Mouse (Mus musculus) stomach, embryonic 14.5 days (tissue): ENCODE measurements around the gene Myrf. TPM values are rescaled to one million over a fixed set of nuclear protein-coding genes. Genes with fewer than 3 reads are reported as not detected.

Experiments
- ATAC-seq: fragments of 200-750 bp; cut with Nextera tagmentation; 2 replicates; pipeline ENCODE4 v1.8.0; 2017; ENCODE audit warnings: low read depth, moderate TSS enrichment; ENCODE audit not compliant: insufficient number of reproducible peaks, insufficient read depth, low FRiP score
- H3K27ac ChIP-seq: fragments of 300-500 bp; sonication (generic); 2 replicates; pipeline ENCODE4 v1.5.1; 2014; ENCODE audit warnings: mild to moderate bottlenecking, low read length, moderate library complexity, mixed read lengths
- H3K27me3 ChIP-seq: fragments of 300-500 bp; sonication (generic); 2 replicates; pipeline ENCODE4 v1.6.1; 2014; ENCODE audit warnings: low read length, control low read depth, mixed read lengths; ENCODE audit not compliant: control insufficient read depth, insufficient read depth
- H3K36me3 ChIP-seq: fragments of 300-500 bp; sonication (generic); 2 replicates; pipeline ENCODE4 v1.6.1; 2014; ENCODE audit warnings: mild to moderate bottlenecking, control low read depth, low read length, moderate library complexity, mixed read lengths; ENCODE audit not compliant: control insufficient read depth, insufficient read depth
- H3K4me1 ChIP-seq: fragments of 300-500 bp; sonication (generic); 2 replicates; pipeline ENCODE4 v1.6.1; 2014; ENCODE audit warnings: low read length, control low read depth, mixed read lengths; ENCODE audit not compliant: control insufficient read depth, insufficient read depth
- H3K4me2 ChIP-seq: fragments of 300-500 bp; sonication (generic); replicated peaks from 2 replicates; pipeline ENCODE4 v1.6.1; 2014; ENCODE audit warnings: low read depth, low read length, control low read depth
- H3K4me3 ChIP-seq: fragments of 300-500 bp; sonication (generic); 2 replicates; pipeline ENCODE4 v1.5.1; 2014; ENCODE audit warnings: low read depth, low read length, control low read depth
- H3K9ac ChIP-seq: fragments of 300-500 bp; sonication (generic); replicated peaks from 2 replicates; pipeline ENCODE4 v1.6.1; 2014; ENCODE audit warnings: low read depth, mild to moderate bottlenecking, control low read depth, low read length, moderate library complexity, mixed read lengths
- H3K9me3 ChIP-seq: fragments of 300-500 bp; sonication (generic); 2 replicates; pipeline ENCODE4 v1.6.1; 2016; ENCODE audit warnings: low read depth, low read length, control low read depth; ENCODE audit not compliant: control insufficient read depth
- WGBS: fragments of 180-500 bp; shearing (Covaris S2); extraction: QIAGEN DNeasy Blood & Tissue Kit; methylation state at CpG from one replicate; pipeline ENCODE4 v1.1.7; 2014; 5-methylcytosine and 5-hydroxymethylcytosine counted together
- polyA plus RNA-seq: library from polyadenylated mRNA; unstranded; fragments of >200 nt; fragmentation: Nextera tagmentation; extraction: Ambion mirVana; gene quantifications from 2 replicates; pipeline ENCODE4 v1.2.1, GENCODE M21; 2014

The Myrf gene
- polyA plus RNA-seq, 1 experiment from 2014 or later: 28.4 TPM

DNA sequence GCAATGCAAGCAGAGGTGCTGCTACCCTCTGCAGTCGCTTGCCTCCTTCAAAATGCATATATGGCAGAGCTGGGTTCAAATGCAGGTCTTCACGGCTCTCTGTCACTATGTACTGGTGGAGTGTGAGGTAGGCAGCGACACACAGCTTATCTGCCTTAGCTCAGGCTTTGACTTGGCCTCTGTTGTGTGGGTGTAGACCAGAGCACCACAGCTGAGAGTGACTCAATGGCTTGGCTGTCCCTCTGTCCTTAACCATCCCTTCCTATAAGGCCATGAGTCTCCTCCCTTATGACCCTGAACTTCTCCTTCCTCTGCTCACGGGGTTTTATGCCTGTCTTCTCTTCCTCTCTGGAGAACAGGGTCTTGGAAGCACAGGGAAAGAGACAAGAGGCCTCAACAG, 29.7 kb downstream of the Myrf start:
- no peak for ATAC-seq
- Histone ChIP-seq H3K4me2 (no peak overlapping the region), H3K4me3 (no peak overlapping the region), H3K36me3 (peaks cover 41% of the 10 kb centered on the region), H3K4me1 (no peaks in the 10 kb centered on the region), H3K9ac (no peak overlapping the region), H3K27ac (no peak overlapping the region), H3K9me3 (no peaks in the 10 kb centered on the region), H3K27me3 (no peaks in the 10 kb centered on the region)
- WGBS: 78% methylated on average over 4 of the region's 4 CpGs

DNA sequence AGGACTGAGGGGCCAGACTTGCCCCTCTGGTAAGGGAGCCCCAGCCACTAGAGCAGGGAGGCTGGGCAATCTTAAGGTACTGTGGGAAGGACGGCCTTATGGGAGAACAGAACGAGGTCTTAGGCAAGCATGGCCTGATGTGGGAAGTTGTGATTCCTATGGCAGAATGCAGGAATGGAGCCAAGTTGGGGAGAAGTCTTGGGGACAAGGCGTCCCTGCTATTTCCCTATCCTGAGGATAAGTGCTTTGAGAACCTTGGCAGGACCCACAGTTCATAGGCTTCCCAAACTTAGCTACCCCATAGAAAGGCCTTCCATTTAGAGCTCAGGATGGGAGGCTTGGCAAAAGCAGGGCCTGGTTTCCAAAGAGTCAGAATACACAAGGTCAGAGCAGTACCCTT, 31.7 kb downstream of the Myrf start:
- no peak overlapping the region for H3K9ac ChIP-seq
- ATAC-seq: no peak
- WGBS: 83% methylated on average over 3 of the region's 3 CpGs
- H3K27me3 ChIP-seq: no peaks in the 10 kb centered on the region
- 0 out of 2 replicates have a peak, but pooled peaks cover 3% of the 10 kb centered on the region for H3K4me1 ChIP-seq
- no peak overlapping the region for H3K4me3 ChIP-seq
- H3K36me3 ChIP-seq: peaks cover 41% of the 10 kb centered on the region
- no peaks in the 10 kb centered on the region for H3K9me3 ChIP-seq
- no peak overlapping the region for H3K27ac ChIP-seq
- no peak overlapping the region for H3K4me2 ChIP-seq

DNA sequence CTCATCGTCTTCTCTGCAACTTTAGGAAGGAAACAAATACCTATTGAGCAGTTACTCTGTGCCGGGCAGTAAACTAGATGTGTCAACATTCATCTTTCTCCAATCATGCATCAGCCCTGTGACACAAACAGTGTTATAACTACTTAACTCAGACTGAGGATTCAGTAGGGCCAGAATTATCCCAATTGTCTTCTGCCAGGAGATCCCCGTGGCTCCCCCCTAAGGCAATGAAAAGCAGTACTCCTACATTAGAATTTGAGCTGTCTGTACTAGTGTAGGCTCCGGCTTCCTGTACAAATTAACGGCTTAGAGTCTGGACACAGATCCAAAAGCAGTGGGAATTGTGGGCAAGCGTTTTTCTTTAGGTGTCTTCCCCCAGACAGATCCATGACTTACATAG, 35.5 kb downstream of the Myrf start:
- peak overlapping the region; percentile 59 for H3K4me2 ChIP-seq
- peaks cover 38% of the 10 kb centered on the region for H3K36me3 ChIP-seq
- ATAC-seq: no peak
- H3K9ac ChIP-seq: no peak overlapping the region
- no peaks in the 10 kb centered on the region for H3K27me3 ChIP-seq
- peak overlapping the region; percentile 97 for H3K4me3 ChIP-seq
- peaks cover 10% of the 10 kb centered on the region; the same call in 1 of the 2 replicates for H3K4me1 ChIP-seq
- 71% methylated on average over 6 of the region's 6 CpGs for WGBS
- H3K27ac ChIP-seq: peak overlapping the region; percentile 40; the same call in 1 of the 2 replicates
- no peaks in the 10 kb centered on the region for H3K9me3 ChIP-seq

DNA sequence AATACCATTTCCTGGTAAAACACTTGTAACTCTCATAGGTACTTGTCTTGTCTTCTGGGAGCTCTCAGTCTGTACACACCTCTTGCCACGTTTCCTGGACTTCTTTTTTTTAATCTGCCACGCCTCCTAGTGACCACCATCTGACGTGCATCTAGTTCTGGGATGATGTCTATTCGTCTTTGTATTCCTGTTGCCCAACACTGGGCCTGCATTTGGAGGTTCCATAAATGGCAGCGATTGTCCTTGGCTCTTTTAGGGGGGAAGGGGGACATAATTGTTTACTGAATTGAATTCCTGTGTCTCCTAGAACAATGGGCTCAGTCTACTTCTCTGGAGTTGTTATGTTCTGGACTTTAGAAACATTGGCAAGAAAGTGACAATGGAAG, 35.9 kb downstream of the Myrf start:
- peaks cover 10% of the 10 kb centered on the region; the same call in 1 of the 2 replicates for H3K4me1 ChIP-seq
- H3K4me3 ChIP-seq: peak overlapping the region; percentile 97
- no peaks in the 10 kb centered on the region for H3K9me3 ChIP-seq
- peak overlapping the region; percentile 88 for H3K9ac ChIP-seq
- peaks cover 38% of the 10 kb centered on the region for H3K36me3 ChIP-seq
- no peak; the same call in 1 of the 2 replicates for ATAC-seq
- peak overlapping the region; percentile 59 for H3K4me2 ChIP-seq
- no peaks in the 10 kb centered on the region for H3K27me3 ChIP-seq
- WGBS: 2% methylated on average over 5 of the region's 5 CpGs
- H3K27ac ChIP-seq: peak overlapping the region; percentile 85; the same call in 1 of the 2 replicates

DNA sequence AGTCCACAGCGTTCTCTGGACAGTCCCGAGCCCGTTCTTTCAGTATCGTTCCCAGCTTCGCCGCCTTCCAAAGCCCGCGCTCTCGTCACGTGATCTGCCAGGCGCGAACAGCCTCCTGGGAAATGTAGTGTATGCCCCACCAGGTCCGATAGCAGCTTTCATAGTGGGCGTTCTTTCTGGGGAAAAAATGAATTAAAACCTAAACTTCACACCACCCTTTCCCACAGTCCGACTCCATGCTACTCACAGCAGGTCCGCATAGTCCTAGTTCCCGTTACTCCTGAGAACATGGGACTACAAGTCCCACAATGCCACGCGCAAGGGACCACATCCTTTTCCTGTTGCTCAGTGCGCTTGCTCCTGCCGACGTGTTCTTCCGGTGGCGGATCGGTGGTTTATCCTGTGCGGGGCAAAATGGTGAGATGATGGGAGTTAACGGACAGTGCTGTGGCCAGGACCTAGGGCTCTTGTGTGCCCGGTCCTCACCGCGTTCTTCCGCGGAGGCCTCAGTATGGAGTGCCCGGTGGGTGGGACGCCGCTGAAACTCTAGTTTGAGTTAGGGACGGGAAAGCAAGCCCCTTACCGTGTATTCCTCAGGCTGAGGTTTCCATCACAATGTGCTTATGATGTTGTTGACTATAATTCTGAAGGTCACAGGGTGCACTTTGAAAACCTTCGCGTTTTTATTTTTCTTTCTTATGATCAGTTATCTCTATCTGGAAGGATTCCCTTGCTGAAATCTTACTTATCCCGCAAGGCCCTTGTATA, 36.5 kb downstream of the Myrf start, which contains the start of the genes Tmem258 and Fen1:
Gene Tmem258, plus strand, starts transcription at position 167 of the 768 bp plus-strand sequence.
Gene Fen1, minus strand, starts transcription at position 322 of the 768 bp plus-strand sequence.
- ATAC-seq: peak; percentile 89
- Histone ChIP-seq H3K36me3 (peaks cover 38% of the 10 kb centered on the region), H3K27me3 (no peaks in the 10 kb centered on the region), H3K9me3 (no peaks in the 10 kb centered on the region), H3K4me1 (peaks cover 10% of the 10 kb centered on the region; the same call in 1 of the 2 replicates), H3K9ac (peak within 1 kb of the TSS; percentile 88), H3K4me3 (peak within 1 kb of the TSS; percentile 97), H3K27ac (peak within 1 kb of the TSS; percentile 85; the same call in 1 of the 2 replicates), H3K4me2 (peak within 1 kb of the TSS; percentile 59)
- under 1% methylated on average over 40 of the region's 40 CpGs for WGBS

DNA sequence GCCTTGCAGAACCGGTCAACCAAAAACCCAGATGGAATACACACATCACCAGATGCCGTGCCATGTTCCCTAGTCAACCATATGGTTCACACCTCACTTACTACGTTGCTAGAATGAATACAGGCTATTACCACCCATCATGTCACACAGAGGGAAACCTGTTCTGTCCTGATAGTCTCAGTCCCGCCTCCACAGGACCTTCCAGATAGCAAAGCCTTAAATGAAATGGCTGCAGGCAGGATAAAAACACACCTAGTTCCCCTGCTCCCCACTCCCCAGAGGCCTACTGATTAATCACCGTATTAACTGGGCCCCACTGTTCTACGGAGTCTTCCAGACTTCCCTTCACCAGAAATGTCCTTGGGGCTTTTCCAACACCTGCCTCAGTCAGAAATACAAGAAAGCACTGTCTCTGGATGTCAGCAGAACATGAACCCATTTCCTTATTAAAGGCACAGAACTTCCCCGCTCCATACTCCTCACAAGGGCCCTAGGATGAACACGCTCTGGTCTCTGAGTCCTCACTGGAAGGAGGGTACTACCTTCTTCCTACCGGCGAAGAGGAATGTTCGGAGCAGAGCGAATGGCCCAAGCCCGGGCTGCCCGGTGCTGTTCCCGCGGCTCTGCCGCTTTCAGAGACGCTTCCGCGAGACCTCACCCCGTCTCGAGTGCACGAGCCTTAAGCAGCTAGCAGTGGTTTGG, 37.3 kb downstream of the Myrf start:
- WGBS: 1% methylated on average over 23 of the region's 23 CpGs
- H3K36me3 ChIP-seq: peaks cover 36% of the 10 kb centered on the region

DNA sequence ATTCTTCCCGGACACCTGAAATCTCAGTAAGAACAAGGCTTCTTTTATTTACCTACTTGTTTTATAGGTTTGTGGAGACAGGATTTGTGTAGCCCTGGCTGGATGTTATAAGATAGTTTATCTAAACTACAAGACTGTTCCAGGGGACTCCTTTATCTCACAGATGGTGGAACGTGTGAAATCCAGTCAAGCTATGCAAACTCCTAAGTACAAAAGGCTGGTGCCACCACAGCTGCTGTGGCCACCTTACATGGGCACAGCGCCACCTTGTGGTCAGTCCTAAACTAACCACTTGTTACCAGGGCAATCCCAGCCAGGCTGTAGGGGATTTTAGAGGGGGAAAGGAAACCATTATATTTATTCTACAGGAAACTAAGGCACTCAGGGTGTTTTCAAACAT, 41.8 kb downstream of the Myrf start:
- Histone ChIP-seq H3K27ac (no peak overlapping the region), H3K4me3 (no peak overlapping the region), H3K27me3 (no peaks in the 10 kb centered on the region), H3K36me3 (peaks cover 49% of the 10 kb centered on the region), H3K9ac (no peak overlapping the region), H3K4me2 (no peak overlapping the region), H3K9me3 (no peaks in the 10 kb centered on the region), H3K4me1 (peaks cover 7% of the 10 kb centered on the region; the same call in 1 of the 2 replicates)
- ATAC-seq: 0 out of 2 replicates have a peak, but pooled peaks have one; percentile 29
- 26% methylated on average over 3 of the region's 3 CpGs for WGBS

More for the DNA sequence above, 37.3 kb downstream of the Myrf start:
- Histone ChIP-seq H3K9me3 (no peaks in the 10 kb centered on the region), H3K4me3 (peak overlapping the region; percentile 97), H3K4me1 (peaks cover 10% of the 10 kb centered on the region; the same call in 1 of the 2 replicates), H3K9ac (peak overlapping the region; percentile 88), H3K27me3 (no peaks in the 10 kb centered on the region), H3K27ac (peak overlapping the region; percentile 85; the same call in 1 of the 2 replicates), H3K4me2 (peak overlapping the region; percentile 59)
- peak; percentile 35 for ATAC-seq

DNA sequence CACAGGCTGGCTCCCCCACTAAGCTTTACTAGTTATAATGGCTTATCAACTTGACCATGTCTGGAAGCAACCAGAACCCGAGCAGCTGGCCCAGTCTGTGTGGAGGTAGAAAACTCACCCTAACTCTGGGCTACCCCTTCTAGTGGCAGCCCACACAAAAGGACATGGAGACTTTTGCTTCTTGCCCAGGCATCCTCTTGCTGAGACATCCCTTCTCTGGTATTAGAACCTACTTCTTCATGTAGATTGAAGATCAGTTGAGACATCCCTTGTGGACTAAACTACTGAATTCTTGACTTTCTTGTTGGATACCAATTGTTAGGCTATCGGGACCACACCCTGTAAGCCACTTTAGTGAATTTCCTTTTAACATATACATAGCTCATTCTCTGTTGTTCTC, 42.3 kb downstream of the Myrf start:
- peaks cover 7% of the 10 kb centered on the region; the same call in 1 of the 2 replicates for H3K4me1 ChIP-seq
- WGBS: 85% methylated on average over 2 of the region's 2 CpGs
- no peak overlapping the region for H3K9ac ChIP-seq
- no peak overlapping the region for H3K27ac ChIP-seq
- no peaks in the 10 kb centered on the region for H3K9me3 ChIP-seq
- ATAC-seq: no peak
- H3K36me3 ChIP-seq: peaks cover 54% of the 10 kb centered on the region
- no peaks in the 10 kb centered on the region for H3K27me3 ChIP-seq
- H3K4me2 ChIP-seq: no peak overlapping the region
- no peak overlapping the region for H3K4me3 ChIP-seq
